Mouse (Mus musculus) activated CD4-positive, CD25-positive, alpha-beta regulatory T cell (primary cell): ENCODE data around the gene Actrt1. TPM values are rescaled to one million over a fixed set of nuclear protein-coding genes. Genes with fewer than 3 reads are reported as not detected.

Experiments
- polyA plus RNA-seq, 2 experiments: library from polyadenylated mRNA; unstranded; fragments of 100-300 nt; shearing (Covaris generic); gene quantifications; one replicate each; pipeline ENCODE4 v1.2.1; 2017

The Actrt1 gene
- polyA plus RNA-seq: not detected

DNA sequence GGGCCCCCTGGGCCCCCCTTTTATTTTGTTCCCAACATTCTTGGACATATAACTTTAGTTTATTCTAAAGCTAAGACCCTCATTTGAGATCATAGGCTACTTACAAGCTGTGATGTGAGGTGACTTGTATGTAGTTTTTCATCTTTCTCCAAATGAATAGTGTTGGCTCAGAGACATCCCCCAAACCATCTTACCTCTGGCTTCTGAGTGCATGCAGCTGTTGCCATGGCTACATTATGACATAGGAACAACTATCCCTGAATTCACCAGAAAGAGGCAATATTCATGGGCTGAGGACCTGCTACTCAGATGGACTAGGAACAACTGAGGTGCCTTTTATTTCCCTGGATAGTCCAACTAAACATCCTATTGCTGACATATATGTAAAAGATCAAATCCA lies at the start of gene Actrt1:
Gene Actrt1, plus strand, starts transcription at position 301 of the 400 bp plus-strand sequence.

